Mouse (Mus musculus) 3T3-L1 (cell line): Measurements from ENCODE around the gene Gpm6b.

Source experiments
- DNase-seq: peaks from one replicate; pipeline ENCODE4 v3.0.0-alpha.2; 2015; ENCODE audit warnings: low read depth, low spot score

Gpm6b gene

DNA sequence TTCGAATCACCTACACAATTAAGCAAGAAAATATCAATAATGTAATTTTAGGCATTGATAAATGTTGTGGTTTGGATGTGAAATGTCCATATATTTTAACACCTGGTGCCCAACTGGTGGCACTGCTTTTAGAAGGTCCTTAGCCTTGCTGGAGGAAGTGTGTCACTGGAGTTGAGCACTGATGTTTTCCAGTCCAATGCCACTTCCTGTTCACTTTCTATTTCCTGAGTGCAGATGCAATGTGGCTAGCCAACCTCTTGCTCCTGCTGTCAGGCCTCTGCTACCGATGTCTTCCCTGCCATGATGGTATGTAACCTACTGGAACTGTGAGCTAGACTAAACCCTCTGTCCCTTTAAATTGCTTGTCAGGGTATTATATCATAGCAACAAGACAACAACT is 65.6 kb downstream of the Gpm6b start:
- DNase-seq = no peak

DNA sequence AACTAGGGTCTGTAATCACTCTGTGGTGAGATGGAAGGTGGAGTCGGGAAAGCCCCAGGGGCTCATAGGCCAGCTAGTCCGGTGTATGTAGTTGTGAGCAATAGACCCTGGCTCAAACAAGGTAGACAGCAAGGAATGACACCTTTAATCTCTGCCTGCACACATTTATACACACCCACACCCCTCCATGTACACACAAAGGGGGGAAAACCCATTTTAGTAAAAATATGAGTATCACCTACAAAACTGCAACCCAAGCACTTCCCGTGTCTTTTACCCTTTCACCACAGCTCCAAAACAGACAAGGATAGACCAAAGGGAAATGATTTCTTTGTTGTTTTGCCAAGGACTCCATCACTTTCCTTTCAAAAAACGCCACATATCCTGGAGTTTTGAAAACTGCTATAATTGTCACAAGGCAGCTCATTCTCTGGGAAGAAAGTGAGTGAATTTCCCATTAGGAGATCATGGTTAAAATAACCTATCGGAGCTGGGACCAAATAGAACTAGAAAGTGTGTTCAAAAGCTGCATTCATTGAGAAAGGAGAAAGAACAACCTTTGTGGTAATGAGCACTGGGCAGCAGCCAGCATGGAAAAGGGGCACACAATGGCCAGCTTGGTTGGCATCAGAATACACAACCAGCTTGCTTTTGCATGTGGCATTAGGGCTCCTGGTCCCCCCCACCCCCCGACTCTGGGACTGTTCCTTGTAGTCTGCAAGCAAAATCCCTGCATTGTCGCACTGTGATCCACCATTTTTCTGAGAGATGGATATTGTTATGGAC is 68.9 kb downstream of the Gpm6b start:
- no peak for DNase-seq

DNA sequence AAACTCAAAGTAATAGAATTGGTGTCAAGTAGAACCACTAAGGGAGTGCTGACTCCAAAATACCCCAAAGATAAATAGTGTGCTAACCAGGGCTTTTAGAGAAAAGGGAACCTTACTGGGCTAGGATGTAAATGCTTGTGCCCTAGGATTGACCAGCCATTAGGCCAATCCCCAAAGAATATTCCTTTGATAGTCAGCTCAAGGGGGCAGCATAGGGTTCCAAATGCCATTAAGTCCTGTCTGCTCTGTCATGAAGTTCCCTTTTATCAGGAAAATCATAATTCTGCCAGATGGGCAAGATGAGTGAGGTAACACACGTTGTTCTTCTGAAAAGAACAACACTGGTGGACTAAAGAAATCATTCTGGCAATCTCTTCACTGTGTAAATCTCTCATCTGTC is 70.1 kb downstream of the Gpm6b start:
- DNase-seq = peak; percentile 7

DNA sequence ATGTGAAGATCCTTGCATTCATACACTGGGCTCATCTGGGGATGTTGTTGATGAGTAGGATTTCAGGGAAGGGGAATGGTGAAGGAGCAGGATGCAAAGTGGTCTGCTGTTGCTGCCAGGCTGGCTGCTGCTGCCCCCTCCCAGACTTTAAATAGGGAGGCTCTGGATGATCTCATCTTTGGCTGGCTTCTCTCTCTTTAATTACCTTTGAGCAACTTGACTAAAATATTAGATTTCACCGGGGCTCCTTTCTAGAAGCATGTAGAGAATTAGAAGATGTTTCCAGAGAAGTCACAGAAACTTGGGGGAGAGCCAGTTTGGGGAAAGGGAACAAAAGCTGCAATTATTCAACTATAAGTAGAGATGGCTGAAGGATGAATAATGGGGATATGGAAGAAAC is 76.5 kb downstream of the Gpm6b start:
- no peak for DNase-seq

DNA sequence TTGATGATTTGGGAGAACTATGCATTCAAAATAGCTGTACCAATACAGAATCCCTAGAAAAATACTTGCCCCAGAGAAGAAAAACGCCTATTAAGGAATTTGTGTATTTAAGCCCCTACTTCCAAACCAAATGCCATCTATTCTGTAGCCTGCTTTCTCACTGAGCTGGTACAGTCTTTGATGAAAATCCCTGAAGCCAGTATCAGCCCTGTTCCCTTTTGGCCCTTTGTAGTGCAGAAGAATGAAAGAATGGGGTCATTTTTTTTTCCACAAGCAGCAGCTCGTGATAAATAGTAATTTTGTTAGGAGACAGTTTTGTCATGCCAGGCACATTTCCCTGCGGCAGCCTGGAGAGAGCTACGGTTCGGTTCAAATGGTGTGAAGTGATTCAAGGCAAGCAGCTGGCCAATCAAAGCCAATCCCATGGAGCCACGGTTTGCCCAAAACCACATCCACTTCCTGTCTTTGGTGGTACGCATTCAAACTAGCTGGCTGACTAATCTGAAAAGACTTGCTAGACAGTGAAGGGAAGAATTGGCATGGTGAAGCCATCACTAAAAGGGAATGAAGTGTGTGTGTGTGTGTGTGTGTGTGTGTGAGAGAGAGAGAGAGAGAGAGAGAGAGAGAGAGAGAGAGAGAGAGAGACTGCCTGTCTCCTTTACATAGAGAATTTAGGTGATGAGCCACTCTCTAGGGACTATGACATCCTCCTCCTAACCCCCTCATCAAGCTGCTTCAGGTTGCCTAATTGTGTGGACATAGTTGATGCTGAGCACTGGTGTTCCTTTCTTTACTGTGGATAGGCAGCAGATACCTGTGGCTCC is 78.1 kb downstream of the Gpm6b start:
- DNase-seq = peak; percentile 80

DNA sequence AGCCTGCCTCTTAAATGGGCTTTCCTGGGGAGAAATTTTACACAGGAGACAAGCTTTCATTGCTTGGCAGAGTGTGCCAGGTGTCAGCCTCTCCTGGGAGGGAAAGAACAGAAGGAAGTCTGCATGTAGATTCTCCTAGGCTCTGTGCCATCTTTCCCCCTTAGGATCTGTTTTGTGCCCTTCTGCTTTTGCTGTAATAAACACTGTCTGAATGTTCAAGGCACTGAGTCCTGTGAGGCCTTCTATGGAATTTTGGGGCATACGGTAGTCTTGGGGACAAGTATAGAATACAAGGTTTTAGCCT is 78.6 kb downstream of the Gpm6b start:
- DNase-seq = peak; percentile 4

DNA sequence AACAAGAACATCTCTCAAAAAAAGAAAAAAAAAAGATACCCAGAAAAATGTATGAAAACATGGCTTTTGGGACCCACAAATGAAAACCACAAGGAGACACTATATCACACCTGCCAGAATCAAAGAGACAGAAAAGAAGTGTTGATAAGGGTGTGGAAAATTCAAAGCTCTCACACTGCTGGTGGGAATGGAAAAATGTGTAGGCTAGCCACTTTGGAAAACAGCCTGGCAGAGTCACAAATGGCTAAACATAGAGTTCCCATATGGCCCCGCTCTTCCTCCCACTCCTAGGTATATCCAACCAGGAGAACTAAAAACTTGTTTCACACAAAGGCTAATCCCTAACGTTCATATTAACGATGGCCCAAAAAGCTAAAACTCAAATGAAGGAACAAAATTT is 84.5 kb downstream of the Gpm6b start:
- no peak for DNase-seq

DNA sequence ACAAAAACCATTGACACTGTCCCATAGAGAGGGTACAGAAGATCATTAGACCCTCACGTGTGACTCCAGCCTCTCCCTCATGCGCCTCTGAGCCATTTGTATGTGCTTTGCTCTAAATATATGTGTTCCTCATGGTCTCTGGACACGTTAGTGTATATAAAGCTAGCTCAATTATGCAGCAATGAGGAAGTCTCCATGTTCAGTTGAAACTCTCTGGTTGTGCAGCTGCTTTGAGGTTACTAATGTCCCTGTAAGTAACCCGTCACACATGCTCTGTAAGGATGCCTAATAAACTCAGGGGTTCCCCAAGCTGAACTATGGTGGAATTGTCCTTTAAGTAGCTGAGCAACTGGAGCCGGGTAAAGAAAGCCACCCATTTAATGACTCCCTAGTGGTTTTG is 88.9 kb downstream of the Gpm6b start:
- no peak for DNase-seq

DNA sequence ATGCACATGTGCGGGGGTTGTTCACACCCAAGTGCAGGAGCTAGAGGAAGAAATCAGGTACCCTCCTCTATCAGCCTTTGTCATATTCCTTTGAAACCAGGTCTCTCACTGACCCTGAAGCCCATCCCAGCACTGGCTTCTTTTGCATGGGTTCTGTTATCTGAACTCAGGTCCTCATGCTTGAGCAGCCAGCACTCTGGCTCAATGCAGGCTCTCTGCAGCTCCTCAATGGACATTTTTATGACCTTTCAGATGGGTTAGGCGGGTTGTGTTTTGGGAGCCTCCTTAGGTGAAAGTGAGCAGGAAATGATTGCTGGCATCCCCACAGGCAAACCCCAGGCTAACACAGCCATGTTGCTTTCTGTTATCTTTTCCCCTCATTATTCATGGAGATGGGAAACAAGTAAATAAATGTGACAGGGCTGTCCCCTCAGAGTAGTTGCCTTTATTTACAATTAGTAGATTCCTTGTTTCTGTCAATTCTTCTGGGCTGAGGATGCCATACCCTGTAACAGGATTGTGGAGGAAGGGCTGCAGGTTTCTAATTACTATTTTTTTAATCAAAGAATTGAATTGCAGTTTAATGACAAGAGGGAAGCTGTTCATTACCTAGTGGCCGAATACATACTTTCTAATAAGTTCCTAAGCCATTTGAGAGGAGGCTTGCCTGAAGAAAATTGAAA is 89.6 kb downstream of the Gpm6b start:
- DNase-seq = no peak

DNA sequence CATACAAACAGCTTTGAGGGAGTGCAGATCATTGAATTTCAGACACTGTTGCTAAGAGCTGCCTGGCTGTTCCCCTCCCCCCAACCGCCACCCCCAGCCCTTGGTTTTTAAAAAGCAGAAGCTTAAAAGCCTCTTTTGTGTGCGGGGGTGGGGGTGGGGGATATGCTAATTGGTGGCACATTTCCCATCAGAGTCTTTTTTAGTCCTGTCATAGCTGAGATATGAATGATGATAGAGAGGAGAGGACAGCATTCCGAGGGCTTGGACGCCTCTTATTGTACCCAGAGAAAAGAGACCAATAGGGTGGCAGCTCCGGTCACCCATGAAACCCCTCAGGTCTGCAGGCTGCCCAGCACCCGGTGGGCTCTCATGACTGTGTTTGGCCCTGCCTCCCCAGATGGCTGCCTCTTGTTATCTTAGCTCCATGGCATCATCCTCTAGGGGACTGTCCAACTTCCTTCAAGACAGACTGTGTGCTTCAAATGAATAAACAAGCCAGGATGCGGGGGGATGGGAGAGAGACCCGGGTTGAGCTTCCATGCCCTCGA is 90.3 kb downstream of the Gpm6b start:
- DNase-seq = no peak

DNA sequence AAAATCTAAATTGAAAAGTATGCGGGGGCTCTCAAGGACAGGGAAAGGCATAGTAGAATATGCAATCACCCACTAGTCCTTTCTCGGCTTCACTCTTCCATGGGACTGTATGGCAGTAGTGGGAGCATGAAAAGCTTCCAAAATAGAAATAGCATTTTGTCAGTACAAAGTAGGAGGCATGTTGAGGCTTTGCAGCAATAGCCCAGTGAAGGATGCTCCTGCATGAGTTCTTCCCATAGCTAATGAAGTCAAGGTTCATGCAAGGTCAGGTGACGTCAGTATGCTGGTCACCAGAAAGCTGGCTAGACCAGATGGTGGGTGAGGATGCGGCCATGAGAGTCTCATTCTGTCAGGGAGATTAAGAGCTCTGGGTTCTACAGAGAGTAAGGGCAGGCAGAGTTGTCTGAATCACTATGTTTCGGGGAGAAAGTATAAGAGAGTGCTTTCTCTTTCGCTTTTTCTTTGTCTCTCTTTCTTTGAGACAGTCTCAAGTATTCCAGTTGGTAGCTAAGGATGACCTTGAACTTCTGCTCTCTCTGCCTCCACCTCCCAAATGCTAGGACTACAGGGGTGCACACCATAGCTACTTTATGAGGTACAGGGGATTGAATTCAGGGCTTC is 95.9 kb downstream of the Gpm6b start:
- no peak for DNase-seq

DNA sequence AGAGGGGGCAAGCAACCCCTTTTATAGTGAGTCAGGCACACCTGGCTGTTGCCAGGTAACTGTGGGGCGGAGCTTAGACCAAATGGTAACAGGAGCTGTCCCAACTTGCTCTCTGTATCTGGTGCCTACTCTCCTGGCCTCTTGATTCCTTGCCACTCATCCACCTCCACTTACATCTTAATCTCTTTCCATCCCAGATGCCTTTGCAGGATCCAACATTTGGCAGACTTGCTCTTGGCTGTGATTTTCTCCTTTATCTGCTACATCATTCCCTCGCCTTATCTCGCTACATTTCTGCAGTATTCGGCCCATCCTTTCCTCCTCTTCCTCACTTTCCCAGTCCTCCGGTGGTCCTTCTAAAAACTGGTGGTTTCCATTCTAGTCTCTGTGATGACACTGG is 99.6 kb downstream of the Gpm6b start:
- no peak for DNase-seq

DNA sequence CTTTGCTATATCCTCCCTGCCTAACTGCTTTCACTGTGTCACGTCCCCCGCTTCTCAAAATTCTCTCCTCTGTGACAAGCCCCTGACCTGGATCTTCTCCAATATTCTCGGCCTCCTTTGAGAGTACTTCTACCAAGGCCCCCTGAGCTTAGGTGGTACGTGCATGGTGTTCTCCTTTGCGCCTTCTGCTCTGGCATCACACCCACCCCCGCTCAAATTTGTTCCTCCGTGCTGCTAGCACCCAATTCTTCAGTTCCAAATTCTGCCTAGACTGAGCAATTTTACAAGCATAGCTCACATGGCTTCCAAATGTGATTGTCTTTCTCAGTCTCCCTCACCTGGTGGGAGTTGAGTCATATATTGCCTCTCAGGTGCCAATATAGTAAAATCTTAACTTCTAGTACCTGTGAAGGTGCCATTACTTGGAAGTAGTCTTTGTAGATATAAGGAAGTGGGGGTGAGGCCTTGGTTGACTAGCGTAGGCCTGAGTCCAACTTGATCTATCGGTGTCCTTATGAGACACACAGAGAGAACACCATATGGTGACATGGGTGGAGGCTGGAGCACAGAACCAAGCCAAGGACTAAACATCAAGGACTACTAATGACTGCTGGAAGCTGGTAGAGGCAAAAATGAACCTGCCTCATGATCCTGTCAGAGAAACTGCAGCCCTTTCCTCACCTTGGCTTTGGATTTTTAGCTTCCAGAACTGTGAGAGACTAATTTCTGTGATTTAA is 100.2 kb downstream of the Gpm6b start:
- no peak for DNase-seq

DNA sequence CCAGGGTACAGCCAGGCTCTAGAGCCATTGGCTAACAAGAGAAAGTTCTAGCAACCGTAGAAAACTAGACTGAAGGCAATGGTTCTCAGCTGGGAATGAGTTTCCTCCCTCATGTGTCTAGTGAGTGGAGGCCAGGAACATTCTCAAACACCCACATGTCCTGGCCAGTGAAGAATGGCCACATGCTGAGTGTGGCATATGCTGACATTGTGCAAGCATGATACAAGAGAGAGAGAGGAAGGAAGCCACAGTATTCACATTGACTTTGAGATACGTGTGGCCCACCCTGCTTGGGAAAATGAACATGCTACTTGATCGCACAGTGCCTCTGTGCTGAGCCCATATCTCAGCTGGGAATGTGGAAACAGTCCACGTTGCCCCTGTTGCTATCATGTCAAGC is 101.2 kb downstream of the Gpm6b start:
- no peak for DNase-seq

DNA sequence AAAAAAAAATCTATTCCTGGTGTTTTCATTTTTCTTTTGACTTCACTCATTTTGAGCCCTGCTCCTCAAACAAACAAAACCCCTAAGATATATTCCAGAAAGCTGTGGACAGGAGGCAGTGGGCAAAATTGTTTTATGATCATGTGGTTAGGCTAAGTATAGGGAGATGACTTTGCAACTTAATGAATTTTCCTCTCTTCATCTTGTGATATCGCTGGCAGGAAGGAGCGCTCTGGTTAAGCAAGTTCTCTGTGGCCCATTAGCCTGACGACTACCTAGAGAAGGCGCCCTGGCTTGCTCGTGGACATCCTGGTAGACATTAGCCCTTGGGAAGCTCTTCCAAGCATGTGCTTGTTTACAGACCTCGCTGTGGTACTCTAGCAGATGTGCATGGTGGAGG is 103.1 kb downstream of the Gpm6b start:
- no peak for DNase-seq

DNA sequence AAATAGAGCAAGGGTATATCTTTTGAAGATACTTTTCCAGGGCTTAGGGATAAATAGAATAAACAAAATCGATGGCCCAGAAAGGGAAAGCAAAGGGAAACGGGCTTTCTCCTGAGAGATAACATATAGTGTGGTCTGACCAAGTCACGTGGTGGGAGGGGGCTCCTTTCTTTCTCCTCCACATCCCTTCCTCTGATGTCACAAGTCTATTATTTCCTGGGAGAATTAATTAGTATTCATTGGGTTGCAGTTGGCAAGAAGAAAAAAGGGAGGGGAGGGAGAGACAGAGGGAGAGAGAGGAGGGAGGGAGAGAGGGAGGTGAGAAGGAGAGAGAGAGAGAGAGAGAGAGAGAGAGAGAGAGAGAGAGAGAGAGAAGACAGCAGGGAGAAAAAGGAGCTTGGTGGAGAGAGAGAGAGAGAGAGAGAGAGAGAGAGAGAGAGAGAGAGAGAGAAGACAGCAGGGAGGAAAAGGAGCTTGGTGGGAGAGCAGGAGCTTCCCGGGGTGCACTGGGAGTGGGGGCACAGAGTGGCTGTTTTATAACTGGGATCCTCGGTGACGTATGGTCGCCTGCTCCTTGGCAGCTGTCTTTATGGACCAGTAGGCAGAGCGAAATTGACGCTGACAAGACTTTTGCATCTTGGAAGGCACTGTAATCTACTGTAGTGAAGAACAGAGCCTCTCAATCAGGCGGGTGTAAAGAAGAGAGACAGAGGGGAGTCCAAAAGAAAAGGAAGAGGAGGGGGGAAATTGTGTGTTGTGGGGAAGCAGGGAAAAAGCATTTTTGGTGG is 105.7 kb downstream of the Gpm6b start:
- no peak for DNase-seq

DNA sequence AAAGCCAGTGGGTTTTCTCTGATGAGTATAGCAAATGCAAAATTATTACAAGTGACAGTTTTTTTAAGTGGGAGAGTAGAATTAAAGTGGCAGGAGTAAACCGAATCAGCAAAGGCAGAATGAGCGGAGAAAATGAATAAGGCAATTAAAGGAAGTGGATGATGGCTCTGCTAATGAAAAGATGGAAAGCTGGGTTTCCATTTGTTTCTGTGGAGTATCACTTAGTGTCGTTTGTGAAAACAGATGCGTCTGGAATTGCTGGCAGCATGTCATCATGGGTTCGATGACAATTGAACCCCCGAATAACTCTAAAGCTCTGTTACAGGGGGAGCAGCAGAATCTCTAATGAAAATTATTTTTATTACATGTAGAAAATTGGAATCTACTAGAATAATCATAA is 109.4 kb downstream of the Gpm6b start:
- no peak for DNase-seq

DNA sequence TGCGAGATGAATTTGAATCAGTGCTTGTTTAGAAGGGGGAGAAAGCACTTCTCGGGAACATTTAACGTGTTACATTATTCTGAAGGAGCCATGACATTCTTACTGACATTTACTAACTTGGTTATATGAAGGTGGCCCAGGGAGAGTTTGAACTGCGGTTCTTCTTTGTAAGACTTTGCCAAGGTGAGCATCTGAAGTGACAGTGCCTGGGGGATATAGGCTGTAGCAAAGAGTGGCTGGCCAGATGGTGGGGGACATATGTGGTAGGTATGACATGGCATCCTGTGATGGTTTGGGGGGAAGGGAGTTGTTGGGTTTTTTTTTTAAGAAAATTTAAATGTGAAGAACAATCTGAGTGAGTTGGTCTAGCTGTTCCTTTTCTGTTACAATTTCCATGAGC is 109.9 kb downstream of the Gpm6b start:
- DNase-seq = no peak

DNA sequence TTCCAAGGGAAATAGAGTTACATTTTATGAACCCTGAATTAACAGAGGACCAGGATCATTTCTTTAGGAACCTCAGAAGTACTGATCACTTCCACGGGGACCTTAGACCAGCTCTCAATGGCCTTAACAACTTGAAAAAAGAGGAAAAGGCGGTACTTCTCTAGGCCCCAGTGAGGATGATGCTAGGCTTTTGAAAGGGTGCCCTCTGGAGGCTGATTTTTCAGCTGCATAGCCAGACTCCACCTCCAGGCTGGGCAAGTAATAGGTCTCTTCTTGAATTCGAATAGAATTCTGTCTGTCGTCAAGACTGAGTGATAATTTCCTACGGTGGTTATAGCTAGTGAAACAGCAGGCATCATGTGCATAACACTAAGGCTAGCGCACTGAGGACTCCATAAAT is 113.1 kb downstream of the Gpm6b start:
- DNase-seq = peak; percentile 76

DNA sequence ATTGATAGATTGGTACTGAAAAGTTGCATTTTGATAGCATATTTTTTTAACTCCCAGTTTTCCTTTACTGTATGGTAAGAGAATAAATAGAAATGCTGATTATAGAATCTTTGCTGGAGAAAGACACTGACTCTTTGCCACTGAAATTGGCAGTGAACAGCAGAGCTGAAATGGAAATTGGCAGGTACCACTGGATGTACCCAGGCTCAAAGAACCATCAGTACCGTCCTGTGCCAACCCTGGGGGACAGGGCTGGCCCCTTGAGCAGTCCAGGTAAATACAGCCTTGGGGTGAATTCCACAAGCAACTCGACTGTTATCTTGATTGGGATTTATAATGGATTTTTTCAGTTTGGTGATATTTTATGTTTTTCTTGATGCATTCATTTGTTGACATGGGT is 114.7 kb downstream of the Gpm6b start:
- no peak for DNase-seq

DNA sequence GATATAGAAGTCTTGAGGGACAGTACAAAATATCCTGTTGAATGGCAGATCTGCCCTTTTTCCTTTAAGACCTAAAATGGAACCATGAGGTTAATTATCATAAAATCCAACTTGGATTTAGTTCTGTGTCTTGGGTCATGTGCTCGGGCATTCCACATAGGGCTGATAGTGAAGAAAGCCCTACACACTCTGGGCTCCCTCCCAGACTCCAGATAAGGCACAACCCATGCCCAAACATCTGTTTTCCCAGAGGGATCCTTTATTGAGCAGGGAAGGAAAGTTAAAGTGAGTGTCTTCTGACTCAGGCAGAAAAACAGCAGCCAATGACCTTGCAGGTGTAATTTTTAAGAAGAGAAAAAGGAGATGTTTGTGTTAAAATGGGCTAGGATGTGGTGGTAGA is 116.2 kb downstream of the Gpm6b start:
- no peak for DNase-seq
